Mouse (Mus musculus): Measurements from ENCODE around the gene Ttn. TPM values are rescaled to one million over a fixed set of nuclear protein-coding genes. Genes with fewer than 3 reads are reported as not detected.

Ttn gene
- polyA plus RNA-seq, 1 experiment = not detected

DNA sequence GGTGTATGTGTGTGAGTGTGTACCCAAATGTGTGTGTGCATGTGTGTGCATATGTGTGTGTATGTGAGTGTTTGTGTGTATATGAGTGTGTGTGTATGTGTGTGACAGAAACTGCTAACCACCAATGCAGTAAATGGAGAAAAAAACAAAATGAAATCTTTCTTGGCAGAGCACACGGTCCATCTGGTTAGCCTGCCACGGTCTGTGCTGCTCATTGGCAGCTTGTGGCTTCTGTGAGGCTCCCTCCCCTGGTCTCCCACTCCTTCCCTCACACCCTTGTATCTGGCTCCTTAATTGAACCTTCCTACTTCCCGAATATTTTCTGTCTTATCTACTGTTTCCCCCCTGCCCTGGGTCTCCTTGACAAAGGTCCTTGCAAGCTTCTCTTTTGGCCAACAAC lies 53.5 kb downstream of the Ttn start:
- TF ChIP-seq POLR2A (IDR thresholded peaks at IDR 0.05; ENCODE audit: insufficient read depth, low read depth, low read length) (no peak), CTCF (IDR thresholded peaks at IDR 0.05; ENCODE audit: insufficient read depth, low read depth, low read length) (no peak)
- Histone ChIP-seq H3K4me1 (ENCODE audit: control insufficient read depth, insufficient read depth, low read length) (no peaks in the 10 kb centered on the region), H3K4me3 (ENCODE audit: insufficient read depth, low read depth, low read length) (no peak overlapping the region), H3K27ac (ENCODE audit: insufficient read depth, low read depth, low read length) (no peak overlapping the region)
- 53% methylated on average over 3 of the region's 3 CpGs for WGBS

DNA sequence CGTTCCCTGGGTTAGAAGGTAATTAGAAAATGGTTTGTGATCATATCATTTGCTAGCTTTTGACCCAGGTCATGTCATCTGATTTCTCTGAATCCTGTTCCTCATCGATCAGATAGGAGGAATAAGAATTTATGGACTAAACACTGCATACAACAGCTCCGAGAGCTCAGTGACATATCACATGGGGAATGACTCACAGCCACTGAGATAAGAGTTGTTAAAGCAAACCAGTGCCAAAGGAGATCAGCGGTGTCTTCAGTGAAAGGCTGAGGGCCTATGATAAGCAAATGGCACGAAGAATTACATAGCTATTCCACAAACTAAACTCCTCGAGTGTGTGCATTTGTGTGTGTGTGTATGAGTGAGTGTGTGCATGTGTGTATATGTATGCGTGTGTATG lies 54.0 kb downstream of the Ttn start:
- H3K4me1 ChIP-seq (ENCODE audit: control insufficient read depth, insufficient read depth, low read length) = no peaks in the 10 kb centered on the region
- 62% methylated on average over 7 of the region's 7 CpGs for WGBS
- H3K4me3 ChIP-seq (ENCODE audit: insufficient read depth, low read depth, low read length) = no peak overlapping the region
- TF ChIP-seq CTCF (IDR thresholded peaks at IDR 0.05; ENCODE audit: insufficient read depth, low read depth, low read length) = no peak
- no peak for TF ChIP-seq POLR2A (IDR thresholded peaks at IDR 0.05; ENCODE audit: insufficient read depth, low read depth, low read length)
- H3K27ac ChIP-seq (ENCODE audit: insufficient read depth, low read depth, low read length) = no peak overlapping the region

DNA sequence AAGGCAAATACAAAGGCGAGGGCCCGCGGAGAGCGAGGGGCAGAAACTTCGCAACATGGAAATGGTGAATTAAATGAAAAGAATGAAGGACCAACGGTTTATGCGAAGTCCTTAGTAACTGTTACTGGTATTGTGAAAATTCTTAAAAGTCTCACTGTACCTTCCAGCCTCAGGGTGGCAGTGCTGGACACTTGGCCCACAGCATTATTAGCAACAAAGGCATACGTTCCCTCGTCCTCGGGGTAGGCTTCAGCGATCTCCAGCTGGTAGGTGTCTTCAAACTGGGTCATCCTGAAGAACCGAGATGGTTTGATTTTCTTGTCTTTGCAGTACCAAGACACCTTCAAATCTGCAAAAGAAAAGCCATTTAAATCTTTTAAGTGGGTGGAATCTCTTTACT lies 55.4 kb downstream of the Ttn start:
- WGBS = 61% methylated on average over 12 of the region's 12 CpGs
- Histone ChIP-seq H3K27ac (ENCODE audit: insufficient read depth, low read depth, low read length) (no peak overlapping the region), H3K4me3 (ENCODE audit: insufficient read depth, low read depth, low read length) (no peak overlapping the region), H3K4me1 (ENCODE audit: control insufficient read depth, insufficient read depth, low read length) (no peaks in the 10 kb centered on the region)
- no peak for TF ChIP-seq CTCF (IDR thresholded peaks at IDR 0.05; ENCODE audit: insufficient read depth, low read depth, low read length)
- no peak for TF ChIP-seq POLR2A (IDR thresholded peaks at IDR 0.05; ENCODE audit: insufficient read depth, low read depth, low read length)

DNA sequence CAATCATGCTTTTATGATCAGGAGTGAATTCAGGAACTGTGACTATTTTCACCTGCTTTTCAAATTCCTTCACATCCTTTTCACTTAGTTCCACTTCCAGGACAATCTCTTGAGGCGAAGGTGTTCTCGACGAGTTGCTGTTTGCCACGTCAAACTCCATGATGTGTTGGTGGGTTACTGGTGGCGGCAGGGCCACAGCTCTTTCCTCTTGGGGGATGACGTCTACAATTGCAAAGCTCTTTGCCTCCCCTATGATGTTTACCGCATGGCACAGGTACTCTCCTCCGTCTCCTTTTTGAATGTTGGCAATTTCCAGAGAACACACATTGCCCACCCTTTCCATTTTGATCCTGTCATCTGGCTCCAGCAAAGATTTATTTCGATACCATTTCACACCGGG lies 67.4 kb downstream of the Ttn start:
- 95% methylated on average over 10 of the region's 10 CpGs for WGBS
- TF ChIP-seq CTCF (IDR thresholded peaks at IDR 0.05; ENCODE audit: insufficient read depth, low read depth, low read length) (no peak), POLR2A (IDR thresholded peaks at IDR 0.05; ENCODE audit: insufficient read depth, low read depth, low read length) (no peak)
- no peaks in the 10 kb centered on the region for H3K4me1 ChIP-seq (ENCODE audit: control insufficient read depth, insufficient read depth, low read length)
- H3K27ac ChIP-seq (ENCODE audit: insufficient read depth, low read depth, low read length) = no peak overlapping the region
- no peak overlapping the region for H3K4me3 ChIP-seq (ENCODE audit: insufficient read depth, low read depth, low read length)

DNA sequence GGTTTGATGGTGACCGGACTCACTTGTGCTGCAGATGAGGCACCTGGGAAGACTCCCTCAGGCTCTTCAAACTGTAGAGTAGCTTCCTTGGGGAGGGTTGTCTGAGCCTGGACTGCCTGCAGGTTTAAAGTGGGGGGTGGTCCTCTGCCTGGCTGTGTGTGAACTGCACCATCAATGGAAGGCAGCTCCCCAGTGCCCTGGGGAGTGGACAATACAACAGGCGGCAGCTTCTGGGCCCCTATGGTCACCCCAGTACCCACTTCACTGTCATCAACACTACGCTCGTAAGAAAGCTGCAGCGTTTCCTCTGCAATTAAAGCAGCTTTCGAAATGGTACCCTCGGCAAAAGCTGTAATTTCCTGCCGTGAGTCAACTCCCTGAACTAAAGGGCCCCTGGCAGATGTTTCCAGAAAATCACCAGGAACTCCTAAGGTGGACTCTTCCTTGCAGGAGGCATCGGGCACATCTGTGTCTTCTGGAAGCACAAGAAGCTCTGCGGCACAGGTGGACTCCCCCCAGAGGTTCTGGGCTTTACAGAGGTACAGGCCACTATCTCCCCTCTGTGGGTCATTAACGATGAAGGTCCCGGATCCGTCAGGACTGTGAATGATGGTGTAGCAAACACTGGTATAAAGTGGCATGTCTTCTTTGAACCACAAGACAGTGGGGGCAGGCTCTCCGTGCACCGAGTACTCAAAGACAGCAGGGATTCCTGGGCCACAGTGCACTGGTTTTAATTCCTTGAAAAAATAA lies 73.5 kb downstream of the Ttn start:
- 30% methylated on average over 15 of the region's 15 CpGs for WGBS
- 0 out of 2 replicates have a peak overlapping the region, but pooled peaks have one; percentile 33 for H3K27ac ChIP-seq (ENCODE audit: insufficient read depth, low read depth, low read length)
- no peak for TF ChIP-seq CTCF (IDR thresholded peaks at IDR 0.05; ENCODE audit: insufficient read depth, low read depth, low read length)
- no peak for TF ChIP-seq POLR2A (IDR thresholded peaks at IDR 0.05; ENCODE audit: insufficient read depth, low read depth, low read length)

DNA sequence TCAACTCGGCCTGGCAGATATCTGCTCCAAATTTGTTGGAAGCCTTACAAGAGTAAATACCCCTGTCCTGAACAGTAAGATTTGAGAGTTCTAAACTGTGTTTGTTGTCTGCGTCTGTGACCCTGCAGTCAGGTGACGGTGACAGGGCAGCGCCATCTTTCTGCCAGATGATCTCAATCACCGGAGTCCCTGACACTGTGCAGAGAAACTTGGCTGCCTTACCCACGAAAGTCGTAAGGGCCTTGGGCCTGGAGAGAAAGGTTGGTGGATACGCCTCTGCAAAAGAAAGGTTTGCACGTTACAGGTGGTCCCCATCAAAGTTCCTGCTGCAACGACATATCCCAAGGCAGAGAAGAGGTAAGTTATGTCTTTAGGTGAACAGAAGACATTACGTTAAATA lies 79.0 kb downstream of the Ttn start:
- WGBS = 95% methylated on average over 11 of the region's 11 CpGs
- Histone ChIP-seq H3K4me1 (ENCODE audit: control insufficient read depth, insufficient read depth, low read length) (no peaks in the 10 kb centered on the region), H3K4me3 (ENCODE audit: insufficient read depth, low read depth, low read length) (no peak overlapping the region), H3K27ac (ENCODE audit: insufficient read depth, low read depth, low read length) (no peak overlapping the region)
- no peak for TF ChIP-seq POLR2A (IDR thresholded peaks at IDR 0.05; ENCODE audit: insufficient read depth, low read depth, low read length)
- no peak for TF ChIP-seq CTCF (IDR thresholded peaks at IDR 0.05; ENCODE audit: insufficient read depth, low read depth, low read length)

More for the DNA sequence above, 73.5 kb downstream of the Ttn start:
- Histone ChIP-seq H3K4me1 (ENCODE audit: control insufficient read depth, insufficient read depth, low read length) (peaks cover 9% of the 10 kb centered on the region), H3K4me3 (ENCODE audit: insufficient read depth, low read depth, low read length) (no peak overlapping the region)

DNA sequence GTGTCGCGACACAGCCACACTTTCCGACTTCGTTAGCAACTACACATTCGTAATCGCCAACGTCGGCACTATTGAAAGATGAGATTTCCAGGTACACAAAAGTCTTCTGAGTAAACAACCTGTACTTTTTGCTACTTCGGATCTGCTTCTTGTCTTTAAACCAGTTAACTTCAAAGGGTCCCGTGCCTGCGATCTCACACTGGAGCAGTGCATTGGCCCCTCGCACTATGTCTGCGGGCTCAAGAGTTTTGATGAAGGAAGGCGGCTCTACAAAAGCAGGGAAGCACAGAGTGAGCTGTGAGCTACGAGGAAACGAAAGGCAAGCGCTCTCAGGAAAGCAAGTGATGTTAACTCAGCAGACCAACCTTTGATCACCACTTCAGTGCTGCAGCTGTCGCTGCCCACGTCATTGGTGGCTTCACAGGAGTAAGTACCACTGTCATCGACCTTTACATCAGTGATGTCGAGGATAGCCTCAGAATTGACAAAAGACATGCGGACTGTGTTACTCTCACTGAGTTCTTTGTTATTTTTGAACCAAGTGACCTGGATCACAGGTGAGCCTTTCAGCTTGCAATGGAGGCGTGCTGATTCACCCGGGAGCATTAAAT lies 80.8 kb downstream of the Ttn start:
- WGBS = 91% methylated on average over 24 of the region's 24 CpGs
- H3K27ac ChIP-seq (ENCODE audit: insufficient read depth, low read depth, low read length) = no peak overlapping the region
- H3K4me1 ChIP-seq (ENCODE audit: control insufficient read depth, insufficient read depth, low read length) = no peaks in the 10 kb centered on the region
- TF ChIP-seq POLR2A (IDR thresholded peaks at IDR 0.05; ENCODE audit: insufficient read depth, low read depth, low read length) (no peak), CTCF (IDR thresholded peaks at IDR 0.05; ENCODE audit: insufficient read depth, low read depth, low read length) (no peak)
- H3K4me3 ChIP-seq (ENCODE audit: insufficient read depth, low read depth, low read length) = no peak overlapping the region

DNA sequence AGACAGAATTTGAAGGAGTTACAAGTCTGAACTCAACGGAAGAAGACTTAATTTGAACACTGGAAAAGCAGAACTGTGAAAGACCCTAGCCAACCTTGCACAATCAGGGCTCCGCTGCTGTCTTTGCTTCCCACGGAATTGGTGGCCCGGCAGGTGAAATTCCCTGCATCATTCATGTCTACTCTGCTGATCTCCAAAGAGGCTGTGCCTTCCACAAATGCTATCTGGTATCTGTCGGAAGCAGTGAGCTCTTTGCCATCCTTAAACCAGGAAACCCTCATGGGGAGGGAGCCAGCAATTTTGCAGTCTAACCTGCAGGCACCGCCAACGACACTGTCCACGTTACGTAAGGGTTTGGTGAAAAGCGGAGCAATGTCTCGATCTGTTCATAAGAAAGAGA lies 82.5 kb downstream of the Ttn start:
- no peak for TF ChIP-seq CTCF (IDR thresholded peaks at IDR 0.05; ENCODE audit: insufficient read depth, low read depth, low read length)
- no peak for TF ChIP-seq POLR2A (IDR thresholded peaks at IDR 0.05; ENCODE audit: insufficient read depth, low read depth, low read length)
- Histone ChIP-seq H3K4me3 (ENCODE audit: insufficient read depth, low read depth, low read length) (no peak overlapping the region), H3K27ac (ENCODE audit: insufficient read depth, low read depth, low read length) (no peak overlapping the region), H3K4me1 (ENCODE audit: control insufficient read depth, insufficient read depth, low read length) (no peaks in the 10 kb centered on the region)
- WGBS = 95% methylated on average over 11 of the region's 11 CpGs

DNA sequence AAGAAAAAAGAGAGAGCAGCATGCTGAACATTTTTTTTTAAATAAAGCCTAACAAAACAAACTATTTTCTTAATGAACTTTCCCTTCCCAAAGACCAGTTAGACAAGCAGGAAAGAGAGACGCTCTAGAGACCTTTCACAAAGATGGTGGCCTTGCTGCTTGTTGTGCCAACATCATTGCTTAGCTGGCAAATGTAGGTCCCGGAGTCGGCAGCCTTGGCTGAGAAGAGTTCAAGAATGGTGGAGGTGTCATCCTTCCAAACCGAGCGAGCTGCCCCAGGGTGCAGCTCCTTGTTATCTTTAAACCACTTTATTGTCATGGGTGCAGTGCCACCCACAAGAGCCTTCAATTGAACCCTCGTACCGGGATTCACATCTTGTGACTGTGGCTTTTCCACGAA lies 85.4 kb downstream of the Ttn start:
- H3K4me1 ChIP-seq (ENCODE audit: control insufficient read depth, insufficient read depth, low read length) = no peaks in the 10 kb centered on the region
- no peak overlapping the region for H3K4me3 ChIP-seq (ENCODE audit: insufficient read depth, low read depth, low read length)
- 90% methylated on average over 8 of the region's 8 CpGs for WGBS
- no peak overlapping the region for H3K27ac ChIP-seq (ENCODE audit: insufficient read depth, low read depth, low read length)
- no peak for TF ChIP-seq CTCF (IDR thresholded peaks at IDR 0.05; ENCODE audit: insufficient read depth, low read depth, low read length)
- TF ChIP-seq POLR2A (IDR thresholded peaks at IDR 0.05; ENCODE audit: insufficient read depth, low read depth, low read length) = no peak
